ENCODE assay signal across 9 mouse cellular contexts in the genomic region with DNA sequence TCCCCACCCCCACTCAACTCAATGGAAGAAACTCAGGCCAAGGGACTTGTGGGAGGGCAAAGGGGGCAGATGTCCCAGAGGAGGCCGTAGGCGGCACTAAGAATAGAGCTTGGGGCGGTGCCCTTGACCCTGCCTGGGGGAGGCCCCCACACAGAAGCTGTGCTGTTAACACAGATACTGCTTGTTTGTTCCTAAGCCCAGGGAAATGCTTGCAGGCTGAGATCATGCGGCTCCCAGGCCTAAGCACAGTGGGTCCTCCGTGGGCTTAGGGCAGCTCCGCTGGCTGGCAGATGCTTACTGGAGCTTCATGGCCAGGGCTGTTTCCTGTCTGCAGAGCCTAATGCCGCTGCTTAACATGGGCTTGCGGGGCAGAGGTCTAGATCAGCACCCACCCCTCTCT. TPM values are rescaled to one million over a fixed set of nuclear protein-coding genes. Genes with fewer than 3 reads are reported as not detected.
DNase-seq lines count a peak whose midpoint lies in the region; ATAC-seq lines count a peak whose summit lies in the region.
"Had no signal": no experiment of that assay in that cellular context is flagged by ENCODE, and none has a peak within 500 bp of the region (broad histone marks: within the 10 kb centered on the region; RNA-seq: fewer than 3 reads in every experiment).

No protein-coding gene starts in this region.

- 75% methylated on average over 8 of the region's 8 CpGs for WGBS in limb, embryonic 11.5 days
- 70% methylated on average over 8 of the region's 8 CpGs for WGBS in limb, embryonic 10.5 days
- 59% methylated on average over 8 of the region's 8 CpGs for WGBS in forebrain, embryonic 11.5 days
- 60% methylated on average over 8 of the region's 8 CpGs for WGBS in hindbrain, embryonic 11.5 days

- H3K9me3 ChIP-seq in limb, embryonic 11.5 days (ENCODE audit: control insufficient read depth, low read length): no peaks in the 10 kb centered on the region
- H3K9me3 ChIP-seq in limb, embryonic 10.5 days (replicated peaks): no peaks in the 10 kb centered on the region
- H3K9me3 ChIP-seq in forebrain, embryonic 11.5 days (ENCODE audit: control insufficient read depth, low read length): no peaks in the 10 kb centered on the region
- no peaks in the 10 kb centered on the region for H3K9me3 ChIP-seq in hindbrain, embryonic 11.5 days (ENCODE audit: control insufficient read depth, low read length)

- DNase-seq in limb, embryonic 11.5 days (ENCODE audit: low spot score): no peak
- DNase-seq in limb, embryonic 10.5 days (ENCODE audit: low spot score): no peak
- no peak for DNase-seq in forebrain, embryonic 11.5 days (ENCODE audit: low spot score)
- DNase-seq in hindbrain, embryonic 11.5 days (ENCODE audit: low spot score): peak; percentile 25
- DNase-seq in retina, postnatal 1 day: peak; percentile 76
- DNase-seq in right cerebral cortex, adult 18-20 months: no peak
- DNase-seq in liver: no peak
- no peak for DNase-seq in right cerebral cortex, postnatal 4 days
- DNase-seq: cerebellum, adult 11 months had no signal

- H3K9ac ChIP-seq in limb, embryonic 11.5 days (ENCODE audit: low read length): no peak overlapping the region
- H3K9ac ChIP-seq in forebrain, embryonic 11.5 days (ENCODE audit: low read length): no peak overlapping the region
- no peak overlapping the region for H3K9ac ChIP-seq in hindbrain, embryonic 11.5 days (ENCODE audit: low read depth, low read length)

- H3K27me3 ChIP-seq in limb, embryonic 11.5 days (ENCODE audit: control insufficient read depth, insufficient read depth, low read length): no peaks in the 10 kb centered on the region
- H3K27me3 ChIP-seq in limb, embryonic 10.5 days (ENCODE audit: low read depth, poor library complexity, severe bottlenecking): no peaks in the 10 kb centered on the region
- no peaks in the 10 kb centered on the region for H3K27me3 ChIP-seq in forebrain, embryonic 11.5 days (ENCODE audit: control insufficient read depth, insufficient read depth, low read length)
- no peaks in the 10 kb centered on the region for H3K27me3 ChIP-seq in hindbrain, embryonic 11.5 days (ENCODE audit: control insufficient read depth, insufficient read depth, low read length)

- H3K36me3 ChIP-seq in limb, embryonic 11.5 days (ENCODE audit: control insufficient read depth, insufficient read depth, low read length): no peaks in the 10 kb centered on the region; the same call in 1 of the 2 replicates
- H3K36me3 ChIP-seq in limb, embryonic 10.5 days: peaks cover 83% of the 10 kb centered on the region
- no peaks in the 10 kb centered on the region for H3K36me3 ChIP-seq in forebrain, embryonic 11.5 days (ENCODE audit: control insufficient read depth, insufficient read depth, low read length)
- H3K36me3 ChIP-seq in hindbrain, embryonic 11.5 days (ENCODE audit: control insufficient read depth, insufficient read depth, low read length): no peaks in the 10 kb centered on the region

- H3K27ac ChIP-seq in limb, embryonic 11.5 days (replicated peaks; ENCODE audit: low read depth, low read length): no peak overlapping the region
- no peak overlapping the region for H3K27ac ChIP-seq in limb, embryonic 10.5 days
- H3K27ac ChIP-seq in forebrain, embryonic 11.5 days (ENCODE audit: low read depth, low read length): no peak overlapping the region
- no peak overlapping the region for H3K27ac ChIP-seq in hindbrain, embryonic 11.5 days (ENCODE audit: low read depth, low read length)

- no peak overlapping the region for H3K4me2 ChIP-seq in limb, embryonic 11.5 days (ENCODE audit: low read depth, severe bottlenecking)
- no peak overlapping the region for H3K4me2 ChIP-seq in forebrain, embryonic 11.5 days (ENCODE audit: low read depth, low read length, severe bottlenecking)
- H3K4me2 ChIP-seq in hindbrain, embryonic 11.5 days (replicated peaks; ENCODE audit: low read depth, low read length): no peak overlapping the region

- H3K4me1 ChIP-seq in limb, embryonic 11.5 days (ENCODE audit: control insufficient read depth, insufficient read depth, low read length): no peaks in the 10 kb centered on the region
- peaks cover 7% of the 10 kb centered on the region; the same call in 1 of the 2 replicates for H3K4me1 ChIP-seq in limb, embryonic 10.5 days
- H3K4me1 ChIP-seq in forebrain, embryonic 11.5 days (replicated peaks; ENCODE audit: control insufficient read depth, insufficient read depth, low read length): no peaks in the 10 kb centered on the region
- no peaks in the 10 kb centered on the region for H3K4me1 ChIP-seq in hindbrain, embryonic 11.5 days (replicated peaks; ENCODE audit: control insufficient read depth, insufficient read depth, low read length)

- no peak overlapping the region for H3K4me3 ChIP-seq in limb, embryonic 11.5 days (ENCODE audit: low read depth, low read length)
- no peak overlapping the region for H3K4me3 ChIP-seq in limb, embryonic 10.5 days
- no peak overlapping the region for H3K4me3 ChIP-seq in forebrain, embryonic 11.5 days (ENCODE audit: low read depth, low read length)
- H3K4me3 ChIP-seq in hindbrain, embryonic 11.5 days (ENCODE audit: low read depth, low read length): no peak overlapping the region

- ATAC-seq in limb, embryonic 11.5 days (ENCODE audit: insufficient number of reproducible peaks, low FRiP score, low TSS enrichment, low read depth): 0 out of 2 replicates have a peak, but pooled peaks have one; percentile 23
- ATAC-seq in forebrain, embryonic 11.5 days (replicated peaks; ENCODE audit: low FRiP score): 0 out of 2 replicates have a peak, but pooled peaks have one; percentile 39
- ATAC-seq in hindbrain, embryonic 11.5 days (ENCODE audit: low FRiP score): peak; percentile 27; the same call in 1 of the 2 replicates

RNA-seq across cellular contexts. Expression of a gene that starts 44.5 kb away (rescaled TPM):
- 7.1 and 8.2 TPM in 2 replicates for polyA plus RNA-seq in limb, embryonic 11.5 days (2014; fragmentation: Nextera tagmentation; extraction: Ambion mirVana)
- polyA plus RNA-seq in limb, embryonic 10.5 days (2016; fragmentation: Nextera tagmentation; extraction: Ambion mirVana): 9.1 and 9.2 TPM in 2 replicates
- polyA plus RNA-seq in forebrain, embryonic 11.5 days (2014; fragmentation: Nextera tagmentation; extraction: Ambion mirVana): 5.6 and 7.4 TPM in 2 replicates
- polyA plus RNA-seq in hindbrain, embryonic 11.5 days (2014; fragmentation: Nextera tagmentation; extraction: Ambion mirVana): 5.6 and 6.4 TPM in 2 replicates

Comparison
In these comparisons a context has a peak if more than half of its experiments do, and no peak if none do; other contexts are left out.
1. DNase-seq: peak in hindbrain, embryonic 11.5 days (single experiment) and retina, postnatal 1 day (single experiment); none in limb, embryonic 11.5 days (single experiment), limb, embryonic 10.5 days (single experiment), forebrain, embryonic 11.5 days (single experiment), right cerebral cortex, adult 18-20 months (single experiment), liver (single experiment) and right cerebral cortex, postnatal 4 days (single experiment).
2. Peak in every context shown above with its lines, with median percentiles within 50 percentile points of each other: ATAC-seq.